Comparison of ENCODE assay signal across 9 mouse cellular contexts in the genomic region with DNA sequence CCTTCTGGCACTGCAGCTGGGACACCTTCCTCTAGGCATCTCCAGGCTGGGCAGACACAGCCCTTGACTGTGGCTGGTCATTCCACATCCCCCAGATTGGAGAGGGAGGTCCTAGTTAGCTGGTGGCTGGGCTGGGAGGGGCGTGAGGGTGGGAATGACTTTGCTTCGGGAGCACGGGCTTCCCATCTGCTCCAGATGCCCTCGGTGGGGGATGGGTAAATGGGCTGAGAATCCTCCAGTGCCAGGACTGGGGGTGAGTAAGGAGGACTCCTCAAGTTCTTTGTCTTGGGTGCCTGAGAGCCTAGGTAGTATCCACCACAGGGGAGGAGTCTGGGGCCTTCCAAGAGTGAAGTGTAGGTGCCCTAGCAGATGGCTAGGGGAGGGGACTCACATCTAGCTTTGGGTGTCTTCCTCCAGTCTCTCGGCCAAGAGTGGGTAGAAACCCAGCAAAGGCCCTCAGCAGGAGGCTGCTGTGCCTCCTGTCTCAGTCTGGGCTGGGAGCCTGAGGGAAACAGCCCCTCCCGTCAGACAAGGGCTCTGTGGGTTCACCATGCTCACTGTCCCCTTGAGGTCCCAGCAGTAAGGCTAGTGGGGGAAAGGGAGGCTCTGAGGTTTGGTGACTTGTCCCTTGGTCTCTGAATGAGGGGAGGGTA. TPM values are rescaled to one million over a fixed set of nuclear protein-coding genes. Genes with fewer than 3 reads are reported as not detected.
A peak's percentile ranks its signal among the peaks of the same experiment; 100 is the strongest.
DNase-seq lines count a peak whose midpoint lies in the region; ATAC-seq and TF ChIP-seq lines count a peak whose summit lies in the region.
"Had no signal": no experiment of that assay in that cellular context is flagged by ENCODE, and none has a peak within 500 bp of the region (broad histone marks: within the 10 kb centered on the region; RNA-seq: fewer than 3 reads in every experiment).

No protein-coding gene starts in this region.

- 32% methylated on average over 6 of the region's 6 CpGs for WGBS in heart, embryonic 12.5 days
- WGBS in heart, postnatal 0 days, result 32% methylated on average over 6 of the region's 6 CpGs
- WGBS in limb, embryonic 15.5 days, result 19% methylated on average over 6 of the region's 6 CpGs

- no peak for ATAC-seq in heart, embryonic 12.5 days (ENCODE audit: insufficient number of reproducible peaks, low FRiP score)
- no peak for ATAC-seq in heart, postnatal 0 days (ENCODE audit: insufficient read depth, low read depth)
- ATAC-seq in limb, embryonic 15.5 days (ENCODE audit: insufficient number of reproducible peaks, low FRiP score, low TSS enrichment, low read depth), result no peak

- no peaks in the 10 kb centered on the region for H3K36me3 ChIP-seq in heart, embryonic 12.5 days
- no peaks in the 10 kb centered on the region for H3K36me3 ChIP-seq in heart, postnatal 0 days (replicated peaks; ENCODE audit: control insufficient read depth, insufficient read depth, low read length)
- no peaks in the 10 kb centered on the region for H3K36me3 ChIP-seq in limb, embryonic 15.5 days

- TF ChIP-seq EP300 in heart, postnatal 0 days (IDR thresholded peaks at IDR 0.05; ENCODE audit: low read depth), result no peak

- H3K9ac ChIP-seq in heart, embryonic 12.5 days, result peak overlapping the region; percentile 47; the same call in 1 of the 2 replicates
- H3K9ac ChIP-seq in heart, postnatal 0 days (replicated peaks; ENCODE audit: low read depth, low read length), result peak overlapping the region; percentile 31; the same call in 1 of the 2 replicates
- 0 out of 2 replicates have a peak overlapping the region, but pooled peaks have one; percentile 2 for H3K9ac ChIP-seq in limb, embryonic 15.5 days

- H3K27ac ChIP-seq in heart, embryonic 12.5 days (ENCODE audit: poor library complexity, severe bottlenecking), result 0 out of 2 replicates have a peak overlapping the region, but pooled peaks have one; percentile 7
- H3K27ac ChIP-seq in heart, postnatal 0 days (ENCODE audit: low read depth), result no peak overlapping the region
- H3K27ac ChIP-seq in limb, embryonic 15.5 days, result peak overlapping the region; percentile 96

- peak overlapping the region; percentile 38 for H3K4me2 ChIP-seq in heart, embryonic 12.5 days
- H3K4me2 ChIP-seq in heart, postnatal 0 days (ENCODE audit: low read depth, low read length), result no peak overlapping the region
- H3K4me2 ChIP-seq in limb, embryonic 15.5 days, result peak overlapping the region; percentile 21

- peaks cover 87% of the 10 kb centered on the region for H3K4me1 ChIP-seq in heart, embryonic 12.5 days (replicated peaks)
- peaks cover 73% of the 10 kb centered on the region for H3K4me1 ChIP-seq in heart, postnatal 0 days (ENCODE audit: control insufficient read depth, insufficient read depth)
- peaks cover 88% of the 10 kb centered on the region for H3K4me1 ChIP-seq in limb, embryonic 15.5 days

- H3K9me3 ChIP-seq in heart, embryonic 12.5 days (replicated peaks), result no peaks in the 10 kb centered on the region
- H3K9me3 ChIP-seq in heart, postnatal 0 days (replicated peaks; ENCODE audit: control insufficient read depth, low read length), result no peaks in the 10 kb centered on the region
- H3K9me3 ChIP-seq in limb, embryonic 15.5 days, result no peaks in the 10 kb centered on the region

- no peak overlapping the region for H3K4me3 ChIP-seq in heart, embryonic 12.5 days
- H3K4me3 ChIP-seq in heart, postnatal 0 days (ENCODE audit: low read depth, low read length), result no peak overlapping the region
- no peak overlapping the region for H3K4me3 ChIP-seq in limb, embryonic 15.5 days

- H3K27me3 ChIP-seq in heart, embryonic 12.5 days (replicated peaks), result no peaks in the 10 kb centered on the region
- H3K27me3 ChIP-seq in heart, postnatal 0 days (ENCODE audit: control insufficient read depth, insufficient read depth, low read length), result no peaks in the 10 kb centered on the region
- H3K27me3 ChIP-seq in limb, embryonic 15.5 days, result no peaks in the 10 kb centered on the region

- TF ChIP-seq CTCF in heart, postnatal 0 days (IDR thresholded peaks at IDR 0.05; ENCODE audit: low read depth), result no peak

- no peak for DNase-seq in heart, postnatal 4 days
- peak; percentile 40 for DNase-seq in ZHBTc4 (ENCODE audit: low read depth, low spot score)
- DNase-seq in heart, postnatal 0 days (ENCODE audit: low spot score), result no peak
- no peak for DNase-seq in testis, postnatal 14 days (ENCODE audit: low spot score)
- no peak for DNase-seq in adrenal gland, postnatal 14 days
- no peak for DNase-seq in adrenal gland, postnatal 36 days
- DNase-seq: gastrocnemius, postnatal 14 days had no signal

RNA-seq across cellular contexts. Expression of a gene that starts 4.5 kb away (rescaled TPM):
- polyA plus RNA-seq in heart, embryonic 12.5 days (2016; fragmentation: Nextera tagmentation; extraction: Ambion mirVana), result 24.9 and 25.5 TPM in 2 replicates
- total RNA-seq in heart, postnatal 4 days (2021), result 10 to 100 TPM; 35.3 to 43.8 TPM
- 25.3 and 25.4 TPM in 2 replicates for total RNA-seq in heart, postnatal 0 days (2014; rRNA removed; ENCODE audit: low replicate concordance)
- 11.2 and 11.8 TPM in 2 replicates for polyA plus RNA-seq in heart, postnatal 0 days (2015; fragmentation: Nextera tagmentation; extraction: Ambion mirVana)
- polyA plus RNA-seq in limb, embryonic 15.5 days (2015; fragmentation: Nextera tagmentation; extraction: Ambion mirVana), result 31.7 and 34.9 TPM in 2 replicates
- 23.7 and 25.1 TPM in 2 replicates for total RNA-seq in adrenal gland, postnatal 14 days (2021)
- total RNA-seq in adrenal gland, postnatal 36 days (2021), result 10 to 100 TPM; 19.9 to 20.1 TPM

RNA-seq across cellular contexts. Expression of a gene that starts 25.8 kb away (rescaled TPM):
- polyA plus RNA-seq in heart, embryonic 12.5 days (2016; fragmentation: Nextera tagmentation; extraction: Ambion mirVana), result 127 and 128 TPM in 2 replicates
- 10 to 100 TPM; 89.5 to 92.6 TPM for total RNA-seq in heart, postnatal 4 days (2021)
- 23.9 and 74.9 TPM in 2 replicates for total RNA-seq in heart, postnatal 0 days (2014; rRNA removed; ENCODE audit: low replicate concordance)
- 172 and 184 TPM in 2 replicates for polyA plus RNA-seq in heart, postnatal 0 days (2015; fragmentation: Nextera tagmentation; extraction: Ambion mirVana)
- 75.8 and 83.1 TPM in 2 replicates for polyA plus RNA-seq in limb, embryonic 15.5 days (2015; fragmentation: Nextera tagmentation; extraction: Ambion mirVana)
- total RNA-seq in adrenal gland, postnatal 14 days (2021), result 108 and 140 TPM in 2 replicates
- 100 to 1,000 TPM in 1 of 2 experiments, 10 to 100 TPM in 1; 95.3 to 109 TPM for total RNA-seq in adrenal gland, postnatal 36 days (2021)

RNA-seq across cellular contexts. Expression of a gene that starts 39.4 kb away (rescaled TPM):
- polyA plus RNA-seq in heart, embryonic 12.5 days (2016; fragmentation: Nextera tagmentation; extraction: Ambion mirVana), result 8.1 and 8.4 TPM in 2 replicates
- 1 to 10 TPM; 3.5 to 4.7 TPM for total RNA-seq in heart, postnatal 4 days (2021)
- 2.6 and 6.3 TPM in 2 replicates for total RNA-seq in heart, postnatal 0 days (2014; rRNA removed; ENCODE audit: low replicate concordance)
- polyA plus RNA-seq in heart, postnatal 0 days (2015; fragmentation: Nextera tagmentation; extraction: Ambion mirVana), result 2.9 and 3.4 TPM in 2 replicates
- 20.4 and 20.7 TPM in 2 replicates for polyA plus RNA-seq in limb, embryonic 15.5 days (2015; fragmentation: Nextera tagmentation; extraction: Ambion mirVana)
- total RNA-seq in adrenal gland, postnatal 14 days (2021), result 5.7 and 9.2 TPM in 2 replicates
- total RNA-seq in adrenal gland, postnatal 36 days (2021), result 1 to 10 TPM; 3.2 to 7.9 TPM

RNA-seq across cellular contexts. Expression of a gene that starts 40.7 kb away (rescaled TPM):
- polyA plus RNA-seq in heart, embryonic 12.5 days (2016; fragmentation: Nextera tagmentation; extraction: Ambion mirVana), result 14.8 and 16.4 TPM in 2 replicates
- 10 to 100 TPM; 17.7 to 18.2 TPM for total RNA-seq in heart, postnatal 4 days (2021)
- total RNA-seq in heart, postnatal 0 days (2014; rRNA removed; ENCODE audit: low replicate concordance), result 38.7 and 64.8 TPM in 2 replicates
- polyA plus RNA-seq in heart, postnatal 0 days (2015; fragmentation: Nextera tagmentation; extraction: Ambion mirVana), result 8.1 and 9.3 TPM in 2 replicates
- polyA plus RNA-seq in limb, embryonic 15.5 days (2015; fragmentation: Nextera tagmentation; extraction: Ambion mirVana), result 41.5 and 45.1 TPM in 2 replicates
- 11.4 and 14.9 TPM in 2 replicates for total RNA-seq in adrenal gland, postnatal 14 days (2021)
- 10 to 100 TPM in 1 of 2 experiments, 1 to 10 TPM in 1; 8.9 to 15.1 TPM for total RNA-seq in adrenal gland, postnatal 36 days (2021)

RNA-seq across cellular contexts. Expression of a gene that starts 40.8 kb away (rescaled TPM):
- 77.6 and 77.7 TPM in 2 replicates for polyA plus RNA-seq in heart, embryonic 12.5 days (2016; fragmentation: Nextera tagmentation; extraction: Ambion mirVana)
- 10 to 100 TPM; 82.7 to 84.7 TPM for total RNA-seq in heart, postnatal 4 days (2021)
- total RNA-seq in heart, postnatal 0 days (2014; rRNA removed; ENCODE audit: low replicate concordance), result 99.6 and 102 TPM in 2 replicates
- polyA plus RNA-seq in heart, postnatal 0 days (2015; fragmentation: Nextera tagmentation; extraction: Ambion mirVana), result 99.5 and 103 TPM in 2 replicates
- 60.5 and 65.1 TPM in 2 replicates for polyA plus RNA-seq in limb, embryonic 15.5 days (2015; fragmentation: Nextera tagmentation; extraction: Ambion mirVana)
- 166 and 173 TPM in 2 replicates for total RNA-seq in adrenal gland, postnatal 14 days (2021)
- 100 to 1,000 TPM; 118 to 143 TPM for total RNA-seq in adrenal gland, postnatal 36 days (2021)
